Mouse (Mus musculus) heart, postnatal 0 days (tissue): ENCODE results near the gene Odam.

Source experiments
- CTCF ChIP-seq: IDR thresholded peaks from 2 replicates; pipeline ENCODE4 v1.5.1; 2016; ENCODE audit warnings: antibody characterized with exemption, control low read depth, low read depth
- EP300 ChIP-seq: IDR thresholded peaks from 2 replicates; pipeline ENCODE4 v1.6.1; 2016; ENCODE audit warnings: antibody characterized with exemption, low read depth

GRCm38 (mm10) chr5:87871423-87871822 lies 13.4 kb upstream of the Odam start:
- peak; percentile 20; the same call in 1 of the 2 replicates for TF ChIP-seq CTCF
- TF ChIP-seq EP300, result no peak
